Mouse (Mus musculus) C2C12 (cell line): ENCODE results near the gene Sh3glb2. TPM values are rescaled to one million over a fixed set of nuclear protein-coding genes. Genes with fewer than 3 reads are reported as not detected.

Source experiments
- H3K27me3 ChIP-seq: one replicate; pipeline ENCODE4 v1.6.1; 2011; ENCODE audit not compliant: control insufficient read depth, insufficient read depth, insufficient read length
- H3K36me3 ChIP-seq: one replicate; pipeline ENCODE4 v1.6.1; 2011; ENCODE audit not compliant: control insufficient read depth, insufficient read depth
- H3K4me3 ChIP-seq: one replicate; pipeline ENCODE4 v1.5.1; 2011; ENCODE audit warnings: mild to moderate bottlenecking, control low read depth; ENCODE audit not compliant: poor library complexity, insufficient read depth, severe bottlenecking
- H3K79me2 ChIP-seq: one replicate; pipeline ENCODE4 v1.6.1; 2011; ENCODE audit not compliant: control insufficient read depth, insufficient read depth
- H3K79me3 ChIP-seq: one replicate; pipeline ENCODE4 v1.6.1; 2011; ENCODE audit warnings: low read depth, control low read depth
- H3ac ChIP-seq: one replicate; pipeline ENCODE3; 2011; ENCODE audit warnings: low read depth; ENCODE audit not compliant: control insufficient read depth, insufficient read length
- CEBPB ChIP-seq: IDR thresholded peaks from one replicate; pipeline ENCODE4 v1.6.1; 2011; ENCODE audit warnings: low read depth, mild to moderate bottlenecking, control low read depth, moderate library complexity
- CTCF ChIP-seq: IDR thresholded peaks from one replicate; pipeline ENCODE4 v1.5.1; 2011; ENCODE audit not compliant: control insufficient read depth, insufficient read depth, insufficient read length
- FOSL1 ChIP-seq: IDR thresholded peaks from one replicate; pipeline ENCODE4 v1.8.0; 2011; ENCODE audit warnings: mild to moderate bottlenecking, low read length; ENCODE audit not compliant: poor library complexity, insufficient read depth, severe bottlenecking
- MAX ChIP-seq: IDR thresholded peaks from one replicate; pipeline ENCODE4 v1.6.1; 2011; ENCODE audit warnings: mild to moderate bottlenecking, control low read depth
- MYOD1 ChIP-seq: IDR thresholded peaks from one replicate; pipeline ENCODE4 v1.6.1; 2011; ENCODE audit warnings: low read depth; ENCODE audit not compliant: control insufficient read depth, insufficient read length
- MYOG ChIP-seq: IDR thresholded peaks from one replicate; pipeline ENCODE4 v1.6.1; 2011; ENCODE audit not compliant: control insufficient read depth, insufficient read length; ENCODE audit errors: extremely low read depth
- USF1 ChIP-seq: IDR thresholded peaks from one replicate; pipeline ENCODE4 v1.6.1; 2011; ENCODE audit warnings: low read depth, mild to moderate bottlenecking, control low read depth, moderate library complexity
- polyA plus RNA-seq: library from polyadenylated mRNA; unstranded; fragments of >200 nt; fragmentation: generic; extraction: Trizol; gene quantifications from one replicate; pipeline ENCODE4 v1.2.1, GENCODE M21; 2012; ENCODE audit warnings: missing spikeins

Gene Sh3glb2
- polyA plus RNA-seq, 1 experiment, result 60.0 TPM

GRCm38 (mm10) chr2:30342544-30342943, 16.6 kb downstream of the Sh3glb2 start:
- TF ChIP-seq CTCF (no peak), USF1 (no peak), MAX (no peak), MYOD1 (no peak), FOSL1 (no peak), MYOG (no peak), CEBPB (no peak)
- peaks cover 85% of the 10 kb centered on the region for H3K36me3 ChIP-seq

GRCm38 (mm10) chr2:30342061-30342460, 17.1 kb downstream of the Sh3glb2 start:
- peaks cover 86% of the 10 kb centered on the region for H3K36me3 ChIP-seq
- no peak for TF ChIP-seq USF1
- no peak for TF ChIP-seq CTCF
- TF ChIP-seq FOSL1, result no peak
- no peak for TF ChIP-seq CEBPB
- no peak for TF ChIP-seq MYOG
- no peak for TF ChIP-seq MAX
- no peak for TF ChIP-seq MYOD1
- H3K4me3 ChIP-seq, result no peak overlapping the region
- no peaks in the 10 kb centered on the region for H3K27me3 ChIP-seq
- no peaks in the 10 kb centered on the region for H3K79me3 ChIP-seq
- no peaks in the 10 kb centered on the region for H3K79me2 ChIP-seq
- H3ac ChIP-seq, result no peak overlapping the region

More at GRCm38 (mm10) chr2:30342544-30342943, 16.6 kb downstream of the Sh3glb2 start:
- no peak overlapping the region for H3K4me3 ChIP-seq
- no peaks in the 10 kb centered on the region for H3K27me3 ChIP-seq
- no peaks in the 10 kb centered on the region for H3K79me2 ChIP-seq
- no peaks in the 10 kb centered on the region for H3K79me3 ChIP-seq
- no peak overlapping the region for H3ac ChIP-seq

- Histone ChIP-seq H3ac (no peak overlapping the region), H3K27me3 (no peaks in the 10 kb centered on the region), H3K36me3 (peaks cover 92% of the 10 kb centered on the region), H3K79me2 (no peaks in the 10 kb centered on the region), H3K4me3 (no peak overlapping the region), H3K79me3 (no peaks in the 10 kb centered on the region)
- TF ChIP-seq CEBPB, result no peak
- no peak for TF ChIP-seq CTCF
- no peak for TF ChIP-seq USF1
- TF ChIP-seq FOSL1, result no peak
- no peak for TF ChIP-seq MYOG
- TF ChIP-seq MYOD1, result no peak
- TF ChIP-seq MAX, result no peak
These were observed 22.0 kb downstream of the Sh3glb2 start for GRCm38 (mm10) chr2:30337179-30337578.

GRCm38 (mm10) chr2:30336174-30336915, 22.8 kb downstream of the Sh3glb2 start:
- H3ac ChIP-seq, result no peak overlapping the region
- no peak overlapping the region for H3K4me3 ChIP-seq
- peaks cover 92% of the 10 kb centered on the region for H3K36me3 ChIP-seq
- no peak for TF ChIP-seq MYOG
- no peak for TF ChIP-seq USF1
- no peak for TF ChIP-seq MAX
- no peak for TF ChIP-seq MYOD1
- no peak for TF ChIP-seq FOSL1
- TF ChIP-seq CTCF, result no peak
- no peak for TF ChIP-seq CEBPB
- no peaks in the 10 kb centered on the region for H3K27me3 ChIP-seq
- no peaks in the 10 kb centered on the region for H3K79me2 ChIP-seq
- H3K79me3 ChIP-seq, result no peaks in the 10 kb centered on the region

- peaks cover 89% of the 10 kb centered on the region for H3K36me3 ChIP-seq
- H3K4me3 ChIP-seq, result no peak overlapping the region
- TF ChIP-seq USF1 (no peak), MAX (no peak), FOSL1 (no peak), MYOD1 (no peak), CEBPB (no peak), MYOG (no peak), CTCF (no peak)
- no peaks in the 10 kb centered on the region for H3K79me2 ChIP-seq
- no peaks in the 10 kb centered on the region for H3K79me3 ChIP-seq
- H3K27me3 ChIP-seq, result no peaks in the 10 kb centered on the region
- H3ac ChIP-seq, result no peak overlapping the region
These were observed 23.8 kb downstream of the Sh3glb2 start for GRCm38 (mm10) chr2:30335324-30335723.

- H3K79me3 ChIP-seq, result no peaks in the 10 kb centered on the region
These were observed 30.3 kb downstream of the Sh3glb2 start for GRCm38 (mm10) chr2:30328791-30329190.

More at GRCm38 (mm10) chr2:30328791-30329190, 30.3 kb downstream of the Sh3glb2 start:
- TF ChIP-seq FOSL1 (no peak), MAX (no peak), MYOG (no peak), MYOD1 (no peak), CTCF (no peak), USF1 (no peak)
- H3K79me2 ChIP-seq, result no peaks in the 10 kb centered on the region
- H3K4me3 ChIP-seq, result no peak overlapping the region
- H3K27me3 ChIP-seq, result no peaks in the 10 kb centered on the region
- no peak overlapping the region for H3ac ChIP-seq
- H3K36me3 ChIP-seq, result peaks cover 94% of the 10 kb centered on the region
